ENCODE assay signal across 17 mouse cellular contexts in the genomic region with DNA sequence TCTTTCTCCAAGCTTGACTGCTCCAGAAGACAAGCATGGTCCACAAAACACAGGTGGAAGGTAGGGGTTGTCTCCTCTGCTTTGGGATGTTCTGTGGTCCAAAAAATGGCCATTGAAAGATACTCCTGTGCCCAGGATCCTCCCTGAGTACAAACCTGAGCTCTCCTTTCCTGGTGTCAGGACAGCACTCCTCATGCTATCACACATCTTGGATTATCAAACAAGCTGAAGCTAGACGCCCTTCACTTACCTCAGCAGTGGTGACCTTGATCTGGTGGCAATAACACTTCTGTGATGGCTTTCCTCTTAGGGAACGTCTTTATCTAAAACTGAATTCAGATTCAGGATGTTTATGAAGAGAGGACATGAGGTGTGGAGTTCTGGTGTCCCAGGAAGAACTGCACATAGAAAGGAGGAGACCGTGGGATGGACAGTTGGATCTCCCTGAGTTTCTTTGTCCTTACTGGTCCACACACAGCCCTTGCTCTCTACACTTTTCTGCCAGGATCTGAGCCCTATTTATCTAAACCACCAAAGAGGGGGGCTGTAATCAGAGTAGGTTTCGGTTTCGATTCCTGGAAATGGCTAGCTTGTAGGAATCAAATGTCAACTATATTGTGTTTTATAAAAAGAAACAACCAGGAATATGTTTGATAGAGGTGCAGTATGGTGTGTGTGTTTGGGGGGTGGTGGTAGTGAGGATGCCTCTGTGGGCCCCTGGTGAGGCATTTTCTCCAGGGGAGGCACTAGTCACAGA. TPM values are rescaled to one million over a fixed set of nuclear protein-coding genes. Genes with fewer than 3 reads are reported as not detected.
DNase-seq lines count a peak whose midpoint lies in the region; ATAC-seq and TF ChIP-seq lines count a peak whose summit lies in the region.
"Not testable (repeated sequence)": the region's sequence is repeated elsewhere in the genome, so short reads cannot be mapped to it uniquely, and the experiment has no call there.
"Had no signal": no experiment of that assay in that cellular context is flagged by ENCODE, and none has a peak within 500 bp of the region (broad histone marks: within the 10 kb centered on the region; RNA-seq: fewer than 3 reads in every experiment).

A gene (minus strand): TSS at position 494 of the 757 bp plus-strand sequence.

- 47% methylated on average over 5 of the region's 5 CpGs for WGBS in liver, postnatal 0 days (ENCODE audit: insufficient replicate concordance)
- 4% methylated on average over 5 of the region's 5 CpGs for WGBS in spleen, adult 2 months

- peak within 1 kb of the TSS; percentile 45 for H3K4me2 ChIP-seq in liver, postnatal 0 days (ENCODE audit: low read depth, low read length)

- not testable (repeated sequence) for H3K36me3 ChIP-seq in liver, postnatal 0 days (replicated peaks; ENCODE audit: insufficient read depth, low read length); spleen, adult 2 months (ENCODE audit: control insufficient read depth, insufficient read depth, low read length)

- DNase-seq in 416B (ENCODE audit: low read depth) (peak; percentile 54), NIH3T3 (ENCODE audit: low read depth) (peak; percentile 61)
- DNase-seq in liver, postnatal 0 days; spleen, adult 2 months (ENCODE audit: low read depth in 1 of 2, low spot score in 2 of 2); urinary bladder, adult 2 months (ENCODE audit: low spot score): not testable (repeated sequence)

- H3K4me1 ChIP-seq in liver, postnatal 0 days (ENCODE audit: insufficient read depth); spleen, adult 2 months (ENCODE audit: control insufficient read depth, insufficient read depth, insufficient read length): not testable (repeated sequence)

- TF ChIP-seq POLR2A in spleen, adult 2 months (IDR thresholded peaks at IDR 0.05; ENCODE audit: low read depth, low read length), result not testable (repeated sequence)

- H3K27ac ChIP-seq in liver, postnatal 0 days (ENCODE audit: low read depth), result peak within 1 kb of the TSS; percentile 60; the same call in 1 of the 2 replicates
- H3K27ac ChIP-seq in spleen, adult 2 months (ENCODE audit: insufficient read depth, low read length), result peak within 1 kb of the TSS; percentile 77

- TF ChIP-seq EP300 in liver, postnatal 0 days (IDR thresholded peaks at IDR 0.05; ENCODE audit: low read depth), result not testable (repeated sequence)

- H3K27me3 ChIP-seq in liver, postnatal 0 days (ENCODE audit: insufficient read depth, low read length); spleen, adult 2 months (ENCODE audit: control insufficient read depth, insufficient read depth, low read length): not testable (repeated sequence)

- not testable (repeated sequence) for TF ChIP-seq CTCF in liver, postnatal 0 days (IDR thresholded peaks at IDR 0.05; ENCODE audit: low read depth); spleen, adult 2 months (IDR thresholded peaks at IDR 0.05; ENCODE audit: extremely low read depth, insufficient read depth, insufficient read length, insufficient replicate concordance)

- 0 out of 2 replicates have a peak within 1 kb of the TSS, but pooled peaks have one; percentile 11 for H3K9ac ChIP-seq in liver, postnatal 0 days (replicated peaks)

- H3K9me3 ChIP-seq in liver, postnatal 0 days (ENCODE audit: low read length), result not testable (repeated sequence)

- not testable (repeated sequence) for H3K4me3 ChIP-seq in liver, postnatal 0 days (ENCODE audit: low read depth, low read length)
- peak within 1 kb of the TSS; percentile 27; the same call in 1 of the 2 replicates for H3K4me3 ChIP-seq in spleen, adult 2 months (ENCODE audit: extremely low read depth, insufficient read depth, insufficient read length)

- ATAC-seq in erythroblast, adult 5-6 weeks (replicated peaks; ENCODE audit: low FRiP score, poor library complexity, severe bottlenecking), result peak; percentile 61
- ATAC-seq in hematopoietic stem cell, adult 5-6 weeks (replicated peaks in 1 of 2; ENCODE audit: insufficient read depth in 1 of 2, low FRiP score in 2 of 2, low TSS enrichment in 1 of 2, low read depth in 1 of 2, poor library complexity in 2 of 2, severe bottlenecking in 2 of 2), result peak; percentile 13 to 18; a peak in 1 of 4 replicates
- peak; percentile 21; the same call in 1 of the 2 replicates for ATAC-seq in liver, postnatal 0 days
- ATAC-seq in megakaryocyte progenitor cell, adult 5-6 weeks (replicated peaks; ENCODE audit: poor library complexity), result peak; percentile 26

RNA-seq across cellular contexts. Expression of the gene that starts here (rescaled TPM):
- 18.2 and 28.2 TPM in 2 replicates for total RNA-seq in erythroblast, adult 5-6 weeks (2015; ENCODE audit: low replicate concordance)
- 28.4 and 51.8 TPM in 2 replicates for total RNA-seq in erythroblast, adult 5-6 weeks (2017; ENCODE audit: low replicate concordance)
- total RNA-seq in hematopoietic stem cell, adult 5-6 weeks (2017), result 551 and 622 TPM in 2 replicates
- 5.1 and 7.1 TPM in 2 replicates for polyA plus RNA-seq in liver, postnatal 0 days (2015; fragmentation: Nextera tagmentation; extraction: Ambion mirVana)
- total RNA-seq in megakaryocyte progenitor cell, adult 5-6 weeks (2015), result 16.8 and 24.5 TPM in 2 replicates
- 56.3 and 82.0 TPM in 2 replicates for total RNA-seq in megakaryocyte progenitor cell, adult 5-6 weeks (2017)
- polyA plus RNA-seq in spleen, adult 2 months (2012; rRNA removed), result 7.1 and 19.6 TPM in 2 replicates
- polyA plus RNA-seq in urinary bladder, adult 2 months (2012; rRNA removed), result 17.4 and 36.5 TPM in 2 replicates
- total RNA-seq: layer of hippocampus, adult 18-20 months; left cerebral cortex, postnatal 10 days; midbrain, postnatal 0 days had no signal
- polyA plus RNA-seq: forebrain, embryonic 11.5 days; heart, embryonic 14.5 days; hindbrain, embryonic 15.5 days; limb, embryonic 12.5 days; midbrain, embryonic 10.5 days; neural tube, embryonic 12.5 days had no signal
